ENCODE assay signal across 11 mouse cellular contexts in genomic region chr3:138859166-138859565, GRCm38 (mm10).
A peak's percentile ranks its signal among the peaks of the same experiment; 100 is the strongest.
DNase-seq lines count a peak whose midpoint lies in the region; ATAC-seq and TF ChIP-seq lines count a peak whose summit lies in the region.
"Had no signal": no experiment of that assay in that cellular context is flagged by ENCODE, and none has a peak within 500 bp of the region (broad histone marks: within the 10 kb centered on the region; RNA-seq: fewer than 3 reads in every experiment).

No protein-coding gene starts in this region.

- H3K9ac ChIP-seq in intestine, embryonic 14.5 days (ENCODE audit: low read length) = no peak overlapping the region
- H3K9ac ChIP-seq in intestine, postnatal 0 days (ENCODE audit: low read depth, low read length) = no peak overlapping the region
- no peak overlapping the region for H3K9ac ChIP-seq in embryonic facial prominence, embryonic 11.5 days (replicated peaks; ENCODE audit: low read length)

- 80% methylated on average over 8 of the region's 8 CpGs for WGBS in intestine, embryonic 14.5 days
- WGBS in intestine, postnatal 0 days = 85% methylated on average over 8 of the region's 8 CpGs
- 77% methylated on average over 8 of the region's 8 CpGs for WGBS in embryonic facial prominence, embryonic 11.5 days

- no peaks in the 10 kb centered on the region for H3K36me3 ChIP-seq in intestine, embryonic 14.5 days (ENCODE audit: control insufficient read depth, insufficient read depth, low read length)
- no peaks in the 10 kb centered on the region for H3K36me3 ChIP-seq in intestine, postnatal 0 days (ENCODE audit: control insufficient read depth, insufficient read depth)
- no peaks in the 10 kb centered on the region for H3K36me3 ChIP-seq in embryonic facial prominence, embryonic 11.5 days (replicated peaks; ENCODE audit: control insufficient read depth, insufficient read depth, low read depth, low read length)

- H3K4me2 ChIP-seq in intestine, embryonic 14.5 days (ENCODE audit: low read length) = no peak overlapping the region
- no peak overlapping the region for H3K4me2 ChIP-seq in intestine, postnatal 0 days (replicated peaks; ENCODE audit: low read depth)
- H3K4me2 ChIP-seq in embryonic facial prominence, embryonic 11.5 days (ENCODE audit: low read depth, low read length) = no peak overlapping the region

- no peak for DNase-seq in intestine, embryonic 14.5 days (ENCODE audit: low spot score)
- DNase-seq in embryonic facial prominence, embryonic 11.5 days (ENCODE audit: low spot score) = no peak
- peak; percentile 76 for DNase-seq in left cerebral cortex, postnatal 4 days
- no peak for DNase-seq in embryo, embryonic 10.5 days (ENCODE audit: low spot score)
- DNase-seq in frontal cortex, postnatal 36 days (ENCODE audit: low spot score in 2 of 2) = no peak
- DNase-seq in MN1 (ENCODE audit: low spot score) = no peak
- DNase-seq: gastrocnemius, adult 2 months; lung, adult 2 months had no signal

- no peak for TF ChIP-seq CTCF in intestine, postnatal 0 days (IDR thresholded peaks at IDR 0.05; ENCODE audit: low read depth)

- no peak overlapping the region for H3K4me3 ChIP-seq in intestine, embryonic 14.5 days (ENCODE audit: low read depth, low read length)
- H3K4me3 ChIP-seq in intestine, postnatal 0 days (ENCODE audit: low read depth, low read length) = no peak overlapping the region
- no peak overlapping the region for H3K4me3 ChIP-seq in embryonic facial prominence, embryonic 11.5 days (ENCODE audit: low read depth, low read length)
- H3K4me3 ChIP-seq: gastrocnemius, adult 2 months had no signal

- H3K4me1 ChIP-seq in intestine, embryonic 14.5 days (replicated peaks; ENCODE audit: control insufficient read depth, insufficient read depth, low read length) = peaks cover 28% of the 10 kb centered on the region
- no peaks in the 10 kb centered on the region for H3K4me1 ChIP-seq in intestine, postnatal 0 days (replicated peaks; ENCODE audit: control insufficient read depth, insufficient read depth, low read length)
- H3K4me1 ChIP-seq in embryonic facial prominence, embryonic 11.5 days (ENCODE audit: control insufficient read depth, insufficient read depth, low read length) = peaks cover 13% of the 10 kb centered on the region

- intact Hi-C loops in left cerebral cortex, postnatal 4 days (cut with DNase I) = no loop called here

- no peaks in the 10 kb centered on the region for H3K27me3 ChIP-seq in intestine, embryonic 14.5 days (replicated peaks; ENCODE audit: control insufficient read depth, insufficient read depth, low read length)
- H3K27me3 ChIP-seq in intestine, postnatal 0 days (replicated peaks; ENCODE audit: control insufficient read depth, insufficient read depth, low read length) = no peaks in the 10 kb centered on the region
- H3K27me3 ChIP-seq in embryonic facial prominence, embryonic 11.5 days (ENCODE audit: control insufficient read depth, insufficient read depth, low read length) = no peaks in the 10 kb centered on the region

- no peaks in the 10 kb centered on the region for H3K9me3 ChIP-seq in intestine, embryonic 14.5 days (ENCODE audit: control insufficient read depth, low read length)
- no peaks in the 10 kb centered on the region for H3K9me3 ChIP-seq in intestine, postnatal 0 days (ENCODE audit: control insufficient read depth)
- H3K9me3 ChIP-seq in embryonic facial prominence, embryonic 11.5 days (replicated peaks; ENCODE audit: control insufficient read depth, low read length) = no peaks in the 10 kb centered on the region

- ATAC-seq in intestine, embryonic 14.5 days (replicated peaks; ENCODE audit: low FRiP score, low TSS enrichment, low read depth) = no peak
- no peak for ATAC-seq in intestine, postnatal 0 days
- peak; percentile 47; the same call in 1 of the 2 replicates for ATAC-seq in cerebellum, adult (ENCODE audit: insufficient number of reproducible peaks, low FRiP score, low TSS enrichment)
- 0 out of 2 replicates have a peak, but pooled peaks have one; percentile 24 for ATAC-seq in embryonic facial prominence, embryonic 11.5 days (replicated peaks; ENCODE audit: insufficient number of reproducible peaks, low FRiP score, low TSS enrichment, low read depth)

- H3K27ac ChIP-seq in intestine, embryonic 14.5 days (ENCODE audit: low read depth) = peak overlapping the region; percentile 76; the same call in 1 of the 2 replicates
- H3K27ac ChIP-seq in intestine, postnatal 0 days (ENCODE audit: low read depth, low read length) = no peak overlapping the region
- H3K27ac ChIP-seq in embryonic facial prominence, embryonic 11.5 days (replicated peaks; ENCODE audit: low read depth, low read length) = no peak overlapping the region
- H3K27ac ChIP-seq: gastrocnemius, adult 2 months; kidney, postnatal 0 days had no signal

Comparison
In these comparisons a context has a peak if more than half of its experiments do, and no peak if none do; other contexts are left out.
1. ATAC-seq: peak in cerebellum, adult (single experiment) and embryonic facial prominence, embryonic 11.5 days (single experiment); none in intestine, embryonic 14.5 days (single experiment) and intestine, postnatal 0 days (single experiment).